Mouse (Mus musculus) lung, postnatal 0 days (tissue): ENCODE results near the gene Pcdh9. TPM values are rescaled to one million over a fixed set of nuclear protein-coding genes. Genes with fewer than 3 reads are reported as not detected.

Experiments
- ATAC-seq: fragments of 200-750 bp; cut with Nextera tagmentation; 2 replicates; pipeline ENCODE4 v1.8.0; 2017; ENCODE audit warnings: moderate library complexity
- DNase-seq: peaks from one replicate; pipeline ENCODE4 v3.0.0-alpha.2; 2016; ENCODE audit warnings: low spot score
- H3K27ac ChIP-seq: fragments of 300-500 bp; sonication (generic); 2 replicates; pipeline ENCODE4 v1.5.1; 2014; ENCODE audit warnings: antibody characterized with exemption, mild to moderate bottlenecking, low read length, mixed read lengths
- H3K27me3 ChIP-seq: fragments of 300-500 bp; sonication (generic); replicated peaks from 2 replicates; pipeline ENCODE4 v1.6.1; 2014; ENCODE audit warnings: low read length, mixed read lengths; ENCODE audit not compliant: insufficient read depth
- H3K36me3 ChIP-seq: fragments of 300-500 bp; sonication (generic); 2 replicates; pipeline ENCODE4 v1.6.1; 2014; ENCODE audit warnings: low read length, mixed read lengths; ENCODE audit not compliant: insufficient read depth
- H3K4me1 ChIP-seq: fragments of 300-500 bp; sonication (generic); 2 replicates; pipeline ENCODE4 v1.6.1; 2014; ENCODE audit warnings: antibody characterized with exemption, low read depth, low read length, mixed read lengths; ENCODE audit not compliant: insufficient read depth
- H3K4me2 ChIP-seq: fragments of 300-500 bp; sonication (generic); replicated peaks from 2 replicates; pipeline ENCODE4 v1.6.1; 2014; ENCODE audit warnings: low read depth, mild to moderate bottlenecking, low read length, moderate library complexity, mixed read lengths
- H3K4me3 ChIP-seq: fragments of 300-500 bp; sonication (generic); 2 replicates; pipeline ENCODE4 v1.5.1; 2014; ENCODE audit warnings: low read depth, low read length
- H3K9ac ChIP-seq: fragments of 300-500 bp; sonication (generic); replicated peaks from 2 replicates; pipeline ENCODE4 v1.6.1; 2014; ENCODE audit warnings: low read depth, mild to moderate bottlenecking
- H3K9me3 ChIP-seq: fragments of 300-500 bp; sonication (generic); 2 replicates; pipeline ENCODE4 v1.6.1; 2016; ENCODE audit warnings: low read length, mixed read lengths
- CTCF ChIP-seq: IDR thresholded peaks from 2 replicates; pipeline ENCODE4 v1.5.1; 2016; ENCODE audit warnings: antibody characterized with exemption, mild to moderate bottlenecking
- EP300 ChIP-seq: IDR thresholded peaks from 2 replicates; pipeline ENCODE4 v1.6.1; 2016; ENCODE audit warnings: antibody characterized with exemption, mild to moderate bottlenecking, control low read depth
- WGBS: fragments of 180-500 bp; shearing (Covaris S2); extraction: QIAGEN DNeasy Blood & Tissue Kit; methylation state at CpG from one replicate; pipeline ENCODE4 v1.1.7; 2014; 5-methylcytosine and 5-hydroxymethylcytosine counted together
- polyA plus RNA-seq: library from polyadenylated mRNA; unstranded; fragments of >200 nt; fragmentation: Nextera tagmentation; extraction: Ambion mirVana; gene quantifications from 2 replicates; pipeline ENCODE4 v1.2.1, GENCODE M21; 2015

Pcdh9 gene
- polyA plus RNA-seq, 1 experiment from 2014 or later = 1.4 TPM

- ATAC-seq (no peak), DNase-seq (no peak)
- no peak for TF ChIP-seq CTCF
- TF ChIP-seq EP300 = no peak
- no peaks in the 10 kb centered on the region for H3K27me3 ChIP-seq
- H3K4me3 ChIP-seq = no peak overlapping the region
- no peaks in the 10 kb centered on the region for H3K4me1 ChIP-seq
- H3K9ac ChIP-seq = no peak overlapping the region
- no peak overlapping the region for H3K4me2 ChIP-seq
- no peaks in the 10 kb centered on the region for H3K36me3 ChIP-seq
- H3K27ac ChIP-seq = no peak overlapping the region
- H3K9me3 ChIP-seq = no peaks in the 10 kb centered on the region
Observed at GRCm38 (mm10) chr14:93868211-93868610, 22.3 kb downstream of the Pcdh9 start.

GRCm38 (mm10) chr14:93858069-93858468, 32.4 kb downstream of the Pcdh9 start:
- no peak for DNase-seq
- 82% methylated on average over 3 of the region's 3 CpGs for WGBS
- H3K4me2 ChIP-seq = no peak overlapping the region
- H3K9me3 ChIP-seq = no peaks in the 10 kb centered on the region
- TF ChIP-seq EP300 (no peak), CTCF (no peak)
- H3K36me3 ChIP-seq = no peaks in the 10 kb centered on the region
- H3K4me3 ChIP-seq = no peak overlapping the region
- no peak overlapping the region for H3K9ac ChIP-seq
- no peaks in the 10 kb centered on the region for H3K27me3 ChIP-seq
- ATAC-seq = no peak
- no peak overlapping the region for H3K27ac ChIP-seq
- H3K4me1 ChIP-seq = no peaks in the 10 kb centered on the region

GRCm38 (mm10) chr14:93846091-93846677, 44.3 kb downstream of the Pcdh9 start:
- no peaks in the 10 kb centered on the region for H3K9me3 ChIP-seq
- H3K9ac ChIP-seq = no peak overlapping the region
- no peak overlapping the region for H3K4me2 ChIP-seq
- no peak for TF ChIP-seq EP300
- TF ChIP-seq CTCF = no peak
- H3K36me3 ChIP-seq = no peaks in the 10 kb centered on the region
- no peak for ATAC-seq
- DNase-seq = no peak
- H3K4me1 ChIP-seq = no peaks in the 10 kb centered on the region
- H3K27me3 ChIP-seq = no peaks in the 10 kb centered on the region
- WGBS = 56% methylated on average over 1 of the region's 1 CpGs
- H3K27ac ChIP-seq = no peak overlapping the region
- no peak overlapping the region for H3K4me3 ChIP-seq

- no peak for ATAC-seq
- Histone ChIP-seq H3K27me3 (no peaks in the 10 kb centered on the region), H3K4me2 (no peak overlapping the region), H3K36me3 (no peaks in the 10 kb centered on the region), H3K27ac (no peak overlapping the region), H3K4me1 (no peaks in the 10 kb centered on the region), H3K9ac (no peak overlapping the region), H3K4me3 (no peak overlapping the region), H3K9me3 (no peaks in the 10 kb centered on the region)
- WGBS = 78% methylated on average over 3 of the region's 3 CpGs
- TF ChIP-seq EP300 (no peak), CTCF (no peak)
- no peak for DNase-seq
Observed at GRCm38 (mm10) chr14:93842686-93843288, 47.7 kb downstream of the Pcdh9 start.

GRCm38 (mm10) chr14:93832511-93832910, 58.0 kb downstream of the Pcdh9 start:
- 80% methylated on average over 6 of the region's 6 CpGs for WGBS
- ATAC-seq = no peak
- H3K27ac ChIP-seq = no peak overlapping the region

GRCm38 (mm10) chr14:93827159-93827558, 63.3 kb downstream of the Pcdh9 start:
- H3K27me3 ChIP-seq = no peaks in the 10 kb centered on the region
- H3K4me1 ChIP-seq = no peaks in the 10 kb centered on the region
- ATAC-seq (no peak), DNase-seq (no peak)
- no peak overlapping the region for H3K9ac ChIP-seq
- no peaks in the 10 kb centered on the region for H3K36me3 ChIP-seq
- no peak overlapping the region for H3K27ac ChIP-seq
- TF ChIP-seq EP300 = no peak
- TF ChIP-seq CTCF = no peak
- no peaks in the 10 kb centered on the region for H3K9me3 ChIP-seq
- H3K4me2 ChIP-seq = no peak overlapping the region
- no peak overlapping the region for H3K4me3 ChIP-seq
- WGBS = 56% methylated on average over 6 of the region's 6 CpGs

More at GRCm38 (mm10) chr14:93832511-93832910, 58.0 kb downstream of the Pcdh9 start:
- Histone ChIP-seq H3K9ac (no peak overlapping the region), H3K4me1 (no peaks in the 10 kb centered on the region), H3K36me3 (no peaks in the 10 kb centered on the region), H3K27me3 (no peaks in the 10 kb centered on the region), H3K4me2 (no peak overlapping the region), H3K9me3 (no peaks in the 10 kb centered on the region), H3K4me3 (no peak overlapping the region)
- TF ChIP-seq CTCF = no peak
- TF ChIP-seq EP300 = no peak
- no peak for DNase-seq
